ENCODE assay signal across 8 mouse cellular contexts in genomic region chr9:70207981-70208521, GRCm38 (mm10). TPM values are rescaled to one million over a fixed set of nuclear protein-coding genes. Genes with fewer than 3 reads are reported as not detected.
DNase-seq lines count a peak whose midpoint lies in the region; ATAC-seq lines count a peak whose summit lies in the region.

No protein-coding gene starts in this region.

- no peaks in the 10 kb centered on the region for H3K4me1 ChIP-seq in erythroblast, embryonic 14.5 days (ENCODE audit: control insufficient read depth)
- H3K4me1 ChIP-seq in forebrain, embryonic 13.5 days: peaks cover 20% of the 10 kb centered on the region
- H3K4me1 ChIP-seq in limb, embryonic 10.5 days: peaks cover 26% of the 10 kb centered on the region
- peaks cover 8% of the 10 kb centered on the region for H3K4me1 ChIP-seq in midbrain, embryonic 14.5 days (ENCODE audit: control insufficient read depth, insufficient read depth, low read length)

- no peaks in the 10 kb centered on the region for H3K36me3 ChIP-seq in erythroblast, embryonic 14.5 days (ENCODE audit: control insufficient read depth)
- H3K36me3 ChIP-seq in forebrain, embryonic 13.5 days (ENCODE audit: poor library complexity, severe bottlenecking): no peaks in the 10 kb centered on the region
- no peaks in the 10 kb centered on the region for H3K36me3 ChIP-seq in limb, embryonic 10.5 days
- no peaks in the 10 kb centered on the region for H3K36me3 ChIP-seq in midbrain, embryonic 14.5 days (ENCODE audit: control insufficient read depth, insufficient read depth, low read length)

- no peaks in the 10 kb centered on the region for H3K9me3 ChIP-seq in erythroblast, embryonic 14.5 days (ENCODE audit: control insufficient read depth, low read length)
- no peaks in the 10 kb centered on the region for H3K9me3 ChIP-seq in forebrain, embryonic 13.5 days (replicated peaks)
- no peaks in the 10 kb centered on the region for H3K9me3 ChIP-seq in limb, embryonic 10.5 days (replicated peaks)
- H3K9me3 ChIP-seq in midbrain, embryonic 14.5 days (ENCODE audit: control insufficient read depth, low read length): no peaks in the 10 kb centered on the region

- no peak for ATAC-seq in erythroblast, adult 5-6 weeks (replicated peaks; ENCODE audit: low FRiP score, poor library complexity, severe bottlenecking)
- ATAC-seq in forebrain, embryonic 13.5 days: peak; percentile 42
- ATAC-seq in midbrain, embryonic 14.5 days (ENCODE audit: low FRiP score, low TSS enrichment): peak; percentile 38; the same call in 1 of the 2 replicates

- H3K4me3 ChIP-seq in erythroblast, embryonic 14.5 days (replicated peaks): peak overlapping the region; percentile 56
- H3K4me3 ChIP-seq in forebrain, embryonic 13.5 days: peak overlapping the region; percentile 65
- peak overlapping the region; percentile 86 for H3K4me3 ChIP-seq in limb, embryonic 10.5 days
- H3K4me3 ChIP-seq in midbrain, embryonic 14.5 days (replicated peaks; ENCODE audit: low read depth, low read length): peak overlapping the region; percentile 56

- peak overlapping the region; percentile 73 for H3K9ac ChIP-seq in forebrain, embryonic 13.5 days
- H3K9ac ChIP-seq in midbrain, embryonic 14.5 days (replicated peaks; ENCODE audit: low read length): peak overlapping the region; percentile 54

- DNase-seq in adrenal gland, postnatal 10 days: peak; percentile 59
- peak; percentile 61 to 62 for DNase-seq in heart, postnatal 36 days
- DNase-seq in limb, embryonic 10.5 days (ENCODE audit: low spot score): peak; percentile 66
- DNase-seq in midbrain, embryonic 14.5 days: peak; percentile 35
- peak; percentile 60 for DNase-seq in testis, postnatal 10 days (ENCODE audit: low spot score)

- 0% methylated on average over 26 of the region's 26 CpGs for WGBS in forebrain, embryonic 13.5 days
- WGBS in limb, embryonic 10.5 days: under 1% methylated on average over 26 of the region's 26 CpGs
- 0% methylated on average over 26 of the region's 26 CpGs for WGBS in midbrain, embryonic 14.5 days

- intact Hi-C loops in heart, postnatal 36 days (cut with DNase I): loop anchor here (2.0 to 10.0 kb wide), 3 partner anchors 51 to 297 kb away; partner anchors contain the start of genes Fam81a and Rnf111

- H3K4me2 ChIP-seq in forebrain, embryonic 13.5 days: peak overlapping the region; percentile 100
- H3K4me2 ChIP-seq in midbrain, embryonic 14.5 days (ENCODE audit: low read length): peak overlapping the region; percentile 99

- H3K27me3 ChIP-seq in erythroblast, embryonic 14.5 days (ENCODE audit: control insufficient read depth): peaks cover 50% of the 10 kb centered on the region
- H3K27me3 ChIP-seq in forebrain, embryonic 13.5 days: peaks cover 14% of the 10 kb centered on the region; the same call in 1 of the 2 replicates
- H3K27me3 ChIP-seq in limb, embryonic 10.5 days (ENCODE audit: low read depth, poor library complexity, severe bottlenecking): no peaks in the 10 kb centered on the region
- H3K27me3 ChIP-seq in midbrain, embryonic 14.5 days (ENCODE audit: control insufficient read depth, insufficient read depth, low read length): peaks cover 5% of the 10 kb centered on the region; the same call in 1 of the 2 replicates

- H3K27ac ChIP-seq in forebrain, embryonic 13.5 days: peak overlapping the region; percentile 44
- peak overlapping the region; percentile 92 for H3K27ac ChIP-seq in limb, embryonic 10.5 days
- no peak overlapping the region for H3K27ac ChIP-seq in midbrain, embryonic 14.5 days (replicated peaks; ENCODE audit: low read depth, low read length)

RNA-seq across cellular contexts. Expression of gene Myo1e, which starts 0.9 kb away (rescaled TPM):
- 0.02 and 0.03 TPM in 2 replicates for polyA plus RNA-seq in erythroblast, embryonic 14.5 days (2012)
- not detected in 2 replicates for total RNA-seq in erythroblast, adult 5-6 weeks (2015; ENCODE audit: low replicate concordance)
- total RNA-seq in erythroblast, adult 5-6 weeks (2017; ENCODE audit: low replicate concordance): not detected in 2 replicates
- total RNA-seq in adrenal gland, postnatal 10 days (2021): 10 to 100 TPM; 17.9 to 19.5 TPM
- 5.1 and 6.9 TPM in 2 replicates for polyA plus RNA-seq in forebrain, embryonic 13.5 days (2015; fragmentation: Nextera tagmentation; extraction: Ambion mirVana)
- total RNA-seq in heart, postnatal 36 days (2021): 10 to 100 TPM in 1 of 2 experiments, 1 to 10 TPM in 1; 8.6 to 10.2 TPM
- 13.3 and 18.9 TPM in 2 replicates for polyA plus RNA-seq in limb, embryonic 10.5 days (2016; fragmentation: Nextera tagmentation; extraction: Ambion mirVana)
- 3.8 and 6.5 TPM in 2 replicates for polyA plus RNA-seq in midbrain, embryonic 14.5 days (2014; fragmentation: Nextera tagmentation; extraction: Ambion mirVana)
